Mouse (Mus musculus) midbrain, embryonic 10.5 days (tissue): Measurements from ENCODE around the gene Slc25a33. TPM values are rescaled to one million over a fixed set of nuclear protein-coding genes. Genes with fewer than 3 reads are reported as not detected.

ENCODE experiments used
- microRNA-seq: library from miRNA; unstranded; fragments of <30 nt; microRNA quantifications from one replicate; pipeline ENCODE4, GENCODE M21; 2017
- polyA plus RNA-seq: library from polyadenylated mRNA; unstranded; fragments of >200 nt; fragmentation: Nextera tagmentation; extraction: Ambion mirVana; gene quantifications from 2 replicates; pipeline ENCODE4 v1.2.1, GENCODE M21; 2016

The Slc25a33 gene
- polyA plus RNA-seq, 1 experiment from 2014 or later = 18.0 TPM

Small RNAs within 50 kb of the gene (microRNA-seq; reads per million reads assigned to microRNA genes)
- not detected for gene Gm47301

Other genes starting within 250 kb of the Slc25a33 start
- gene Clstn1, start 187.8 kb downstream of the Slc25a33 start, polyA plus RNA-seq = 17.5 and 29.8 TPM in 2 replicates
- gene Pik3cd, start 71.7 kb downstream of the Slc25a33 start, polyA plus RNA-seq = 7.9 and 11.2 TPM in 2 replicates
- gene Tmem201, start 36.2 kb downstream of the Slc25a33 start, polyA plus RNA-seq = 38.7 and 44.3 TPM in 2 replicates
- gene Spsb1, start 180.8 kb upstream of the Slc25a33 start, polyA plus RNA-seq = 8.3 and 8.7 TPM in 2 replicates
- 3.7 and 4.0 TPM in 2 replicates for gene H6pd, start 234.7 kb upstream of the Slc25a33 start, polyA plus RNA-seq